Mouse (Mus musculus) MEL (cell line): Measurements from ENCODE around the gene St6galnac1. TPM values are rescaled to one million over a fixed set of nuclear protein-coding genes. Genes with fewer than 3 reads are reported as not detected.

ENCODE experiments used
- DNase-seq: peaks from one replicate; pipeline ENCODE4 v3.0.0; 2011; ENCODE audit warnings: low read depth, low spot score
- H3K27ac ChIP-seq: 2 replicates; pipeline ENCODE4 v1.5.1; 2012; ENCODE audit warnings: low read depth, mild to moderate bottlenecking, control low read depth, low read length, moderate library complexity; ENCODE audit not compliant: control insufficient read depth
- H3K27me3 ChIP-seq, 2 experiments: fragments of 150-350 bp in 1 of 2; sonication (generic) in 1 of 2; 2 replicates each; pipeline ENCODE4 v1.6.1; 2012; ENCODE audit warnings: low read length in 2 of 2, mild to moderate bottlenecking in 2 of 2, improper control_type of control experiment in 1 of 2, moderate library complexity in 1 of 2; ENCODE audit not compliant: insufficient read depth in 2 of 2, control insufficient read depth in 1 of 2
- H3K36me3 ChIP-seq, 2 experiments: 2 replicates each; pipeline ENCODE4 v1.6.1; 2012 to 2014; ENCODE audit warnings: low read length in 2 of 2, improper control_type of control experiment in 1 of 2, inconsistent platforms in 1 of 2, mild to moderate bottlenecking in 1 of 2; ENCODE audit not compliant: insufficient read depth in 2 of 2, control insufficient read depth in 1 of 2
- H3K4me1 ChIP-seq, 2 experiments: fragments of 150-350 bp in 1 of 2; sonication (generic) in 1 of 2; 2 replicates each; pipeline ENCODE4 v1.6.1; 2012; ENCODE audit warnings: low read length in 2 of 2, improper control_type of control experiment in 1 of 2, mild to moderate bottlenecking in 1 of 2; ENCODE audit not compliant: insufficient read depth in 2 of 2, control insufficient read depth in 1 of 2
- H3K4me3 ChIP-seq, 2 experiments: fragments of 150-350 bp in 1 of 2; sonication (generic) in 1 of 2; 2 replicates each; pipeline ENCODE4 v1.5.1; 2012; ENCODE audit warnings: low read depth in 2 of 2, low read length in 2 of 2, mild to moderate bottlenecking in 2 of 2, moderate library complexity in 2 of 2, control low read depth in 1 of 2, improper control_type of control experiment in 1 of 2; ENCODE audit not compliant: control insufficient read depth in 1 of 2, insufficient read depth in 1 of 2
- H3K79me2 ChIP-seq: 2 replicates; pipeline ENCODE4 v1.6.1; 2012; ENCODE audit warnings: mild to moderate bottlenecking, low read length, moderate library complexity; ENCODE audit not compliant: control insufficient read depth, poor library complexity, insufficient read depth
- H3K9ac ChIP-seq: 2 replicates; pipeline ENCODE4 v1.6.1; 2012; ENCODE audit warnings: low read depth, mild to moderate bottlenecking, control low read depth, low read length, moderate library complexity; ENCODE audit not compliant: control insufficient read depth, poor library complexity, severe bottlenecking
- H3K9me3 ChIP-seq: fragments of 150-350 bp; sonication (generic); replicated peaks from 2 replicates; pipeline ENCODE4 v1.6.1; 2012; ENCODE audit warnings: mild to moderate bottlenecking, low read length, improper control_type of control experiment, moderate library complexity; ENCODE audit not compliant: insufficient read depth
- E2F4 ChIP-seq: IDR thresholded peaks from 2 replicates; pipeline ENCODE4 v1.6.1; 2011; ENCODE audit warnings: low read depth, low read length, improper control_type of control experiment, borderline replicate concordance
- ELF1 ChIP-seq: IDR thresholded peaks from 2 replicates; pipeline ENCODE4 v1.6.1; 2014; ENCODE audit warnings: low read depth, mild to moderate bottlenecking, inconsistent platforms, low read length, improper control_type of control experiment, moderate library complexity
- EP300 ChIP-seq, 2 experiments: IDR thresholded peaks; 2 replicates each; pipeline ENCODE4 v1.6.1; 2011; ENCODE audit warnings: improper control_type of control experiment in 2 of 2, low read length in 2 of 2, low read depth in 1 of 2, mild to moderate bottlenecking in 1 of 2
- GABPA ChIP-seq: IDR thresholded peaks from 2 replicates; pipeline ENCODE4 v1.6.1; 2012; ENCODE audit warnings: low read depth, mild to moderate bottlenecking, inconsistent platforms, low read length, improper control_type of control experiment, moderate library complexity
- GATA1 ChIP-seq: IDR thresholded peaks from 2 replicates; pipeline ENCODE4 v1.6.1; 2011; ENCODE audit warnings: low read depth, low read length, improper control_type of control experiment
- HCFC1 ChIP-seq: IDR thresholded peaks from 2 replicates; pipeline ENCODE4 v1.6.1; 2012; ENCODE audit warnings: low read depth, mild to moderate bottlenecking, inconsistent platforms, low read length, improper control_type of control experiment, moderate library complexity
- MAZ ChIP-seq: IDR thresholded peaks from 2 replicates; pipeline ENCODE4 v1.6.1; 2012; ENCODE audit warnings: low read depth, mild to moderate bottlenecking, inconsistent platforms, low read length, improper control_type of control experiment
- MEF2A ChIP-seq: IDR thresholded peaks from 2 replicates; pipeline ENCODE4 v1.6.1; 2014; ENCODE audit warnings: low read depth, mild to moderate bottlenecking, inconsistent platforms, low read length, improper control_type of control experiment; ENCODE audit not compliant: poor library complexity, insufficient replicate concordance, severe bottlenecking; ENCODE audit errors: extremely low read depth
- MYB ChIP-seq: IDR thresholded peaks from 2 replicates; pipeline ENCODE4 v1.6.1; 2011; ENCODE audit warnings: mild to moderate bottlenecking, low read depth, low read length, improper control_type of control experiment
- MYC ChIP-seq: IDR thresholded peaks from 2 replicates; pipeline ENCODE4 v1.6.1; 2011; ENCODE audit warnings: low read depth, mild to moderate bottlenecking, low read length, improper control_type of control experiment, moderate library complexity
- POLR2A ChIP-seq, 2 experiments: IDR thresholded peaks; 2 replicates each; pipeline ENCODE4 v1.6.1; 2011 to 2012; ENCODE audit warnings: low read length in 2 of 2, mild to moderate bottlenecking in 2 of 2, control low read depth in 1 of 2, improper control_type of control experiment in 1 of 2, low read depth in 1 of 2, moderate library complexity in 1 of 2; ENCODE audit not compliant: control insufficient read depth in 1 of 2, insufficient read depth in 1 of 2, poor library complexity in 1 of 2
- POLR2AphosphoS5 ChIP-seq: IDR thresholded peaks from 2 replicates; pipeline ENCODE4 v1.6.1; 2012; ENCODE audit warnings: low read depth, borderline replicate concordance, mild to moderate bottlenecking, inconsistent platforms, low read length, moderate library complexity, mixed read lengths
- RAD21 ChIP-seq: IDR thresholded peaks from 2 replicates; pipeline ENCODE4 v1.6.1; 2011; ENCODE audit warnings: mild to moderate bottlenecking, low read depth, low read length, improper control_type of control experiment
- RCOR1 ChIP-seq: IDR thresholded peaks from 2 replicates; pipeline ENCODE4 v1.6.1; 2012; ENCODE audit warnings: low read depth, mild to moderate bottlenecking, inconsistent platforms, low read length, improper control_type of control experiment
- SIN3A ChIP-seq: IDR thresholded peaks from 2 replicates; pipeline ENCODE4 v1.6.1; 2012; ENCODE audit warnings: low read length, improper control_type of control experiment, inconsistent platforms
- SMC3 ChIP-seq: IDR thresholded peaks from 2 replicates; pipeline ENCODE4 v1.6.1; 2011; ENCODE audit warnings: low read depth, low read length, improper control_type of control experiment
- ZMIZ1 ChIP-seq: IDR thresholded peaks from 2 replicates; pipeline ENCODE4 v1.6.1; 2012; ENCODE audit warnings: low read depth, mild to moderate bottlenecking, inconsistent platforms, low read length, improper control_type of control experiment, moderate library complexity
- polyA plus RNA-seq, 2 experiments: library from polyadenylated mRNA; stranded (reverse) in 1 of 2; unstranded in 1 of 2; fragments of >175 nt in 1 of 2; fragments of >200 nt in 1 of 2; gene quantifications; 2 replicates each; pipeline versions ENCODE4 v1.2.1 to v1.2.4; 2012; ENCODE audit warnings: low replicate concordance in 2 of 2, low read depth in 1 of 2; ENCODE audit not compliant: insufficient read length in 2 of 2, insufficient read depth in 1 of 2, missing spikeins in 1 of 2
- total RNA-seq: library from RNA; depleted of rRNA; stranded (reverse); fragments of 300-350 nt; gene quantifications from 2 replicates; pipeline ENCODE4 v1.2.3, GENCODE M21; 2012

Gene St6galnac1
- total and polyA plus RNA-seq, 3 experiments, result not detected

- TF ChIP-seq MYC (no peak), GABPA (no peak), SIN3A (no peak), MAZ (no peak), HCFC1 (no peak), ELF1 (no peak), POLR2A (IDR thresholded peaks at IDR 0.05; ENCODE audit: control insufficient read depth in 1 of 2, insufficient read depth in 1 of 2, low read depth in 1 of 2, low read length in 2 of 2, poor library complexity in 1 of 2) (no peak), EP300 (IDR thresholded peaks at IDR 0.05; ENCODE audit: low read depth in 1 of 2, low read length in 2 of 2) (no peak), E2F4 (no peak), MYB (no peak)
- Histone ChIP-seq H3K4me1 (0 out of 4 replicates have a peak, but pooled peaks cover 0 to 2% of the 10 kb centered on the region in 2 experiments), H3K79me2 (no peaks in the 10 kb centered on the region), H3K27ac (no peak overlapping the region), H3K27me3 (no peaks in the 10 kb centered on the region), H3K9me3 (no peaks in the 10 kb centered on the region), H3K4me3 (no peak overlapping the region), H3K9ac (no peak overlapping the region), H3K36me3 (no peaks in the 10 kb centered on the region)
- DNase-seq, result peak; percentile 6
These were observed 2.1 kb downstream of the St6galnac1 start for GRCm38 (mm10) chr11:116773205-116773604.

GRCm38 (mm10) chr11:116769873-116770272 is 5.4 kb downstream of the St6galnac1 start:
- no peaks in the 10 kb centered on the region for H3K9me3 ChIP-seq
- H3K79me2 ChIP-seq, result no peaks in the 10 kb centered on the region
- no peak overlapping the region for H3K4me3 ChIP-seq
- no peaks in the 10 kb centered on the region for H3K4me1 ChIP-seq
- H3K27me3 ChIP-seq, result no peaks in the 10 kb centered on the region
- no peak overlapping the region for H3K9ac ChIP-seq
- no peak overlapping the region for H3K27ac ChIP-seq
- TF ChIP-seq RAD21 (no peak), RCOR1 (no peak), MYC (no peak), MEF2A (no peak), MYB (no peak), SMC3 (no peak), POLR2AphosphoS5 (no peak), GATA1 (no peak), ELF1 (no peak), ZMIZ1 (no peak)
- DNase-seq, result peak; percentile 1
- no peaks in the 10 kb centered on the region for H3K36me3 ChIP-seq
